Mouse (Mus musculus) c-Kit-positive CD71-positive TER-119-negative erythroid progenitor cells, embryonic 14.5 days (primary cell): ENCODE results near the gene Hcfc1.

ENCODE experiments used
- DNase-seq: peaks from one replicate; pipeline ENCODE4 v3.0.0-alpha.2; 2013; ENCODE audit warnings: low read depth

The Hcfc1 gene

GRCm38 (mm10) chrX:73966248-73967176 lies at the start of gene Hcfc1:
TSS of gene Hcfc1 (minus strand) at chrX:73966357.
- DNase-seq, result peak; percentile 56

- no peak for DNase-seq
Observed at GRCm38 (mm10) chrX:74014597-74014996, 48.4 kb upstream of the Hcfc1 start.

- DNase-seq, result no peak
Observed at GRCm38 (mm10) chrX:74008063-74008462, 41.9 kb upstream of the Hcfc1 start.

- no peak for DNase-seq
Observed at GRCm38 (mm10) chrX:74006401-74006800, 40.2 kb upstream of the Hcfc1 start.

- DNase-seq, result no peak
Observed at GRCm38 (mm10) chrX:74003644-74004043, 37.5 kb upstream of the Hcfc1 start.

GRCm38 (mm10) chrX:74001024-74001423 lies 34.9 kb upstream of the Hcfc1 start:
- DNase-seq, result no peak

- DNase-seq, result peak; percentile 72
Observed at GRCm38 (mm10) chrX:73998911-73999869, 33.0 kb upstream of the Hcfc1 start.

GRCm38 (mm10) chrX:73977783-73978182 lies 11.6 kb upstream of the Hcfc1 start:
- DNase-seq, result no peak

GRCm38 (mm10) chrX:73976283-73976682 lies 10.1 kb upstream of the Hcfc1 start:
- DNase-seq, result no peak

- no peak for DNase-seq
Observed at GRCm38 (mm10) chrX:73972774-73973173, 6.6 kb upstream of the Hcfc1 start.

GRCm38 (mm10) chrX:73970781-73971180 lies 4.6 kb upstream of the Hcfc1 start:
- DNase-seq, result no peak

GRCm38 (mm10) chrX:73969729-73970128 lies 3.6 kb upstream of the Hcfc1 start:
- peak; percentile 65 for DNase-seq

GRCm38 (mm10) chrX:73969167-73969566 lies 3.0 kb upstream of the Hcfc1 start:
- peak; percentile 33 for DNase-seq

GRCm38 (mm10) chrX:73967177-73968075 lies 1.3 kb upstream of the Hcfc1 start:
- peak; percentile 76 for DNase-seq

GRCm38 (mm10) chrX:73965307-73965706 lies 850 bp downstream of the Hcfc1 start:
- no peak for DNase-seq

GRCm38 (mm10) chrX:73964363-73964762 lies 1.8 kb downstream of the Hcfc1 start:
- no peak for DNase-seq

- DNase-seq, result no peak
Observed at GRCm38 (mm10) chrX:73954988-73955387, 11.2 kb downstream of the Hcfc1 start.

- DNase-seq, result no peak
Observed at GRCm38 (mm10) chrX:73952603-73953002, 13.6 kb downstream of the Hcfc1 start.

- DNase-seq, result no peak
Observed at GRCm38 (mm10) chrX:73949341-73949740, 16.8 kb downstream of the Hcfc1 start.

- DNase-seq, result no peak
Observed at GRCm38 (mm10) chrX:73948647-73949046, 17.5 kb downstream of the Hcfc1 start.

- DNase-seq, result no peak
Observed at GRCm38 (mm10) chrX:73946896-73947295, 19.3 kb downstream of the Hcfc1 start.

GRCm38 (mm10) chrX:73942294-73942693 lies 23.9 kb downstream of the Hcfc1 start:
- no peak for DNase-seq
